Mouse (Mus musculus) ES-E14 (cell line): ENCODE results near the gene Psmc2. TPM values are rescaled to one million over a fixed set of nuclear protein-coding genes. Genes with fewer than 3 reads are reported as not detected.

ENCODE experiments used
- DNase-seq: peaks from one replicate; pipeline ENCODE4 v3.0.0-alpha.2; 2013; ENCODE audit warnings: low read depth, low spot score
- H3K27ac ChIP-seq: 2 replicates; pipeline ENCODE4 v1.5.1; 2012; ENCODE audit warnings: low read depth, mild to moderate bottlenecking, low read length, moderate library complexity, mixed read lengths; ENCODE audit not compliant: poor library complexity, insufficient read depth, severe bottlenecking
- H3K36me3 ChIP-seq: 2 replicates; pipeline ENCODE4 v1.6.1; 2012; ENCODE audit warnings: mild to moderate bottlenecking, low read length, moderate library complexity, mixed read lengths; ENCODE audit not compliant: control insufficient read depth, poor library complexity, insufficient read depth, severe bottlenecking
- H3K4me1 ChIP-seq, 2 experiments: fragments of 150-350 bp in 1 of 2; sonication (generic) in 1 of 2; 2 replicates each; pipeline ENCODE4 v1.6.1; 2012; ENCODE audit warnings: low read length in 2 of 2, mild to moderate bottlenecking in 1 of 2, mixed read lengths in 1 of 2; ENCODE audit not compliant: control insufficient read depth in 2 of 2, insufficient read depth in 2 of 2, poor library complexity in 1 of 2
- H3K4me3 ChIP-seq, 2 experiments: fragments of 150-350 bp in 1 of 2; sonication (generic) in 1 of 2; 2 replicates each; pipeline ENCODE4 v1.5.1; 2012; ENCODE audit warnings: low read length in 2 of 2, low read depth in 1 of 2, mild to moderate bottlenecking in 1 of 2, mixed read lengths in 1 of 2; ENCODE audit not compliant: insufficient read depth in 1 of 2, poor library complexity in 1 of 2, severe bottlenecking in 1 of 2
- H3K9ac ChIP-seq: 2 replicates; pipeline ENCODE4 v1.6.1; 2012; ENCODE audit warnings: low read depth, mild to moderate bottlenecking, low read length, mixed read lengths; ENCODE audit not compliant: poor library complexity, insufficient read depth, severe bottlenecking
- H3K9me3 ChIP-seq: fragments of 150-350 bp; sonication (generic); 2 replicates; pipeline ENCODE4 v1.6.1; 2012; ENCODE audit warnings: low read depth, mild to moderate bottlenecking, low read length; ENCODE audit not compliant: control insufficient read depth, insufficient read depth
- CHD2 ChIP-seq: IDR thresholded peaks from 2 replicates; pipeline ENCODE4 v1.6.1; 2014; ENCODE audit warnings: mild to moderate bottlenecking, low read depth, low read length, inconsistent platforms
- HCFC1 ChIP-seq: IDR thresholded peaks from 2 replicates; pipeline ENCODE4 v1.6.1; 2012; ENCODE audit warnings: low read length, inconsistent platforms, borderline replicate concordance; ENCODE audit not compliant: insufficient read depth
- MAFK ChIP-seq: IDR thresholded peaks from 2 replicates; pipeline ENCODE4 v1.6.1; 2014; ENCODE audit warnings: mild to moderate bottlenecking, low read depth, low read length, inconsistent platforms; ENCODE audit not compliant: insufficient read depth
- ZC3H11A ChIP-seq: IDR thresholded peaks from 2 replicates; pipeline ENCODE4 v1.6.1; 2012; ENCODE audit warnings: low read depth, mild to moderate bottlenecking, inconsistent platforms, low read length, borderline replicate concordance
- ZNF384 ChIP-seq: IDR thresholded peaks from 2 replicates; pipeline ENCODE4 v1.6.1; 2012; ENCODE audit warnings: low read depth, low read length, inconsistent platforms
- in situ Hi-C, 2 experiments: fragments of 600-800 bp; cut with MboI; formaldehyde crosslinking; loops; one replicate each; pipeline ENCODE4 v1.15.1; 2025; ENCODE audit warnings: low sequenced_read_pairs in 2 of 2, inconsistent platforms in 1 of 2; ENCODE audit not compliant: unreplicated experiment in 2 of 2
- total RNA-seq: library from RNA; depleted of rRNA; stranded (reverse); fragments of 300-350 nt; gene quantifications from 2 replicates; pipeline ENCODE4 v1.2.3, GENCODE M21; 2012; rRNA removed

Psmc2 gene
- 79.2 and 134 TPM in 2 replicates for total RNA-seq

GRCm38 (mm10) chr5:21785053-21785452 lies at the start of gene Psmc2, which contains the start of gene Dnajc2:
Gene Psmc2 (plus strand): TSS chr5:21785283.
Gene Dnajc2 (minus strand): TSS chr5:21785251.
- peak within 1 kb of the TSS; percentile 68 for H3K27ac ChIP-seq
- in situ Hi-C loops: no loop called here
- peak within 1 kb of the TSS; percentile 94 to 97 for H3K4me3 ChIP-seq
- no peaks in the 10 kb centered on the region for H3K9me3 ChIP-seq
- peak; percentile 84 for DNase-seq
- H3K4me1 ChIP-seq: peaks cover 0 to 2% of the 10 kb centered on the region in 2 experiments; a peak in 3 of 4 replicates
- TF ChIP-seq HCFC1 (peak; percentile 82), ZC3H11A (no peak), MAFK (no peak; the same call in 1 of the 2 replicates), CHD2 (0 out of 2 replicates have a peak, but pooled peaks have one; percentile 26), ZNF384 (no peak)
- H3K9ac ChIP-seq: peak within 1 kb of the TSS; percentile 96
- H3K36me3 ChIP-seq: peaks cover 20% of the 10 kb centered on the region

- DNase-seq: peak; percentile 90
- Histone ChIP-seq H3K9me3 (no peaks in the 10 kb centered on the region), H3K4me3 (peak overlapping the region in 1 of 2 experiments; percentile 33; a peak in 2 of 4 replicates), H3K9ac (no peak overlapping the region), H3K36me3 (peaks cover 5% of the 10 kb centered on the region; the same call in 1 of the 2 replicates), H3K27ac (no peak overlapping the region), H3K4me1 (peaks cover 3 to 14% of the 10 kb centered on the region in 2 experiments; a peak in 3 of 4 replicates)
- TF ChIP-seq MAFK (no peak), ZC3H11A (peak; percentile 27; the same call in 1 of the 2 replicates), CHD2 (no peak), HCFC1 (no peak), ZNF384 (no peak)
- in situ Hi-C loops: no loop called here
Observed at GRCm38 (mm10) chr5:21735584-21735983, 49.5 kb upstream of the Psmc2 start.

GRCm38 (mm10) chr5:21736046-21736445 lies 49.0 kb upstream of the Psmc2 start:
- no peak overlapping the region for H3K9ac ChIP-seq
- no peaks in the 10 kb centered on the region for H3K9me3 ChIP-seq
- H3K4me3 ChIP-seq: no peak overlapping the region
- DNase-seq: no peak
- TF ChIP-seq ZC3H11A: no peak
- TF ChIP-seq ZNF384: no peak
- no peak for TF ChIP-seq HCFC1
- no peak for TF ChIP-seq CHD2
- TF ChIP-seq MAFK: no peak
- H3K36me3 ChIP-seq: peaks cover 5% of the 10 kb centered on the region; the same call in 1 of the 2 replicates
- H3K4me1 ChIP-seq: peaks cover 3 to 14% of the 10 kb centered on the region in 2 experiments; a peak in 3 of 4 replicates
- in situ Hi-C loops: no loop called here
- H3K27ac ChIP-seq: no peak overlapping the region

- Histone ChIP-seq H3K36me3 (peaks cover 7% of the 10 kb centered on the region; the same call in 1 of the 2 replicates), H3K9me3 (no peaks in the 10 kb centered on the region), H3K4me1 (peaks cover 3 to 13% of the 10 kb centered on the region in 2 experiments; a peak in 3 of 4 replicates), H3K27ac (no peak within 1 kb of the TSS; the same call in 1 of the 2 replicates), H3K4me3 (peak within 1 kb of the TSS; percentile 87 to 96), H3K9ac (peak within 1 kb of the TSS; percentile 93)
- in situ Hi-C loops: no loop called here
- DNase-seq: peak; percentile 89
- peak; percentile 80 for TF ChIP-seq HCFC1
- no peak for TF ChIP-seq ZNF384
- TF ChIP-seq ZC3H11A: peak; percentile 34; the same call in 1 of the 2 replicates
- 0 out of 2 replicates have a peak, but pooled peaks have one; percentile 67 for TF ChIP-seq CHD2
- TF ChIP-seq MAFK: no peak
Observed at GRCm38 (mm10) chr5:21736956-21737585, 48.0 kb upstream of the Psmc2 start, which contains the start of gene Pmpcb. Gene Pmpcb (plus strand): TSS chr5:21737141.
